Mouse (Mus musculus) heart, adult 10 weeks (tissue): ENCODE results near the gene Dpm1. TPM values are rescaled to one million over a fixed set of nuclear protein-coding genes. Genes with fewer than 3 reads are reported as not detected.

Source experiments
- polyA plus RNA-seq: library from polyadenylated mRNA; stranded (reverse); fragments of 350-450 nt; fragmentation: Illumina TruSeq; extraction: RNeasy Lipid Tissue Mini Kit (QIAGEN cat#74804); gene quantifications from one replicate; pipeline ENCODE4 v1.2.3, GENCODE M21; 2014; ENCODE audit warnings: low read depth, low replicate concordance

The Dpm1 gene
- polyA plus RNA-seq = 108 TPM

DNA sequence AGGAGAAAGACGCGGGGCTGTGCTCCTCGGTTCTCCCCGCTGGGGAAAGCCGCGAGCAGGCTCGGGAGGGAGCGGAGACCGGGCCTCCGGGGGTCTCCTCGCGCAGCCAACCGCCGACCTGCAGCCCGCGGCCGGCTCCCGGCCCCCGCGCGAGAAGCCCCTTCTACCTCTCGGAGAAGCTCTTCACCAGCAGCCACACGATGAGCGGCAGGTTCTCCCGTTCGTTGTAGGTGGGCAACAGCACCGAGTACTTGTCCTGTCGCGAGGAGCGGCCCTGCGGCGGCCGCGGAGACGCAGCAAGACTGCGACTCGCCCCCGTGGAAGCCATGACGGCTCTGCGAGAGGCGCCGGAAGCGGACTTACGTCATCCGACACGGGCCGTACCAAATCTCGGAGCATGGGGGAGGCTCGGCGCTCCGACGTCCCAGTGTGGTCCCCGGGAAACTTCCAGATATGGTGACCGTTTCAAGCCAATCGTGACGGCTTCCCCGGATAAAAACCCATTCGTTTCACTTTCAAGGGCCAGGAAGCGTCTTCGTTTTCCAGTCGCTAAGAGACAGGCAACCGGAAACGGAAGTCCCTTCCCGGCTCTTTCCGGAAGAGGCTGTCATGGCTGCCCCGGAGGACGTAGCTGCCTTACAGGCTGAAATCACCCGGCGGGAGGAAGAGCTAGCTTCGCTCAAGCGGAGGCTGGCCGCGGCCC lies at the start of gene Dpm1, which contains the start of the genes Gm20716 and Mocs3:
Dpm1 (minus strand) TSS at position 566 of the 703 bp plus-strand sequence.
Gm20716 (minus strand) TSS at position 339 of the 703 bp plus-strand sequence.
Mocs3 (plus strand) TSS at position 597 of the 703 bp plus-strand sequence.

DNA sequence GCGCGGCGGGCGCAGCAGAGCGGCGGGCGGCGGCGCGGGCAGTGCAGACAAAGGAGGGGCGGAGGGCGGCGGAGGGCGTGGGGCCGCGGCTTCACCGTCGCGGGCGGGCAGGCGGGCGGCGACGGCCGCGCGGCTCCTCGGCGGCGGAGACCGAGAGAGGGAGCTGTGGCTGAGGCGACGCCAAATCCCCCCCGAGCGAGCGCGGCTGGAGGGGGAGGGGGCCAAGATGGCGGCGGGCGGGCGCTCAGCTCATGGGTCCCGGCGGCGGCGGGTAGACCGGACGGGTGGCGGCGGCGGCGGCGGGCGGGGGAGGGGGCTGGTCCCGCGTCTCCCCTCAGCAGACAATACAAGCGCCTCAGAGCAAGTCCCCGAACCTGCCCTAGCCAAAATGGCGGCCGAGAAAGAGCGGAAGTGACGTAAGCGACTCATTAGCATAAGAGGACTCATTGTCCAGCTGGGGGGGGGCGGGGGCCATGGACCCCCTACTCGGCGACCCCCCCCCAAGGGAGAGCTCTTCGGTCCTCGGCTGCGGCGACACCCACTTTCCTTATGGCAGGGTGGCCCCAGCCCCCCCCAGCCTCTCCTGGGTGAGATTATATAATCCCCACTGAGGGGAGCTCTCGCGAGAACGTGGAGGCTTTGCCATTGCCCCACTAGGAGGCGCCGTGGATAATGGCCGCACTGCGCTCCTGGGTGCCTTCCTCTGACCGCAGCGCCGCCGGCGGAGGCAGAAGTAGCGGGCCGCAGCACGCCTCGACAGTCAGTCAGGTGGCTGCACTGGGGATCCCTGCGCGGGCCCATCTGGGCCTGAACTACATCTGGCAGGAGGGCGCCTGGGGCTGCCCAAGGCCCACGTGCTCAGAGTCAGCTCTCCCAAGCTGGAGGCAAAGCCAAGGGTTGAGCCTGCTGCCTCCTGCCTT lies 23.4 kb downstream of the Dpm1 start, which contains the start of gene Adnp:
Adnp (minus strand) TSS at position 388 of the 920 bp plus-strand sequence.

Other genes starting within 250 kb of the Dpm1 start
- 0.99 TPM for gene Ripor3, start 220.0 kb downstream of the Dpm1 start, polyA plus RNA-seq
- 1.6 TPM for gene Pard6b, start 149.6 kb downstream of the Dpm1 start, polyA plus RNA-seq
- 1.6 TPM for gene Adnp, start 23.5 kb downstream of the Dpm1 start, polyA plus RNA-seq
- 34.3 TPM for gene Gm20716, start 227 bp downstream of the Dpm1 start, polyA plus RNA-seq
- 3.1 TPM for gene Mocs3, start within 50 bp of the Dpm1 start, polyA plus RNA-seq
- not detected for gene Kcng1, start 51.1 kb upstream of the Dpm1 start, polyA plus RNA-seq